Mouse (Mus musculus) ES-Bruce4 (cell line): ENCODE data around the gene Prdm15. TPM values are rescaled to one million over a fixed set of nuclear protein-coding genes. Genes with fewer than 3 reads are reported as not detected.

Source experiments
- H3K27ac ChIP-seq: 2 replicates; pipeline ENCODE4 v1.5.1; 2012; ENCODE audit warnings: low read length, inconsistent platforms; ENCODE audit not compliant: insufficient read depth
- H3K27me3 ChIP-seq: 2 replicates; pipeline ENCODE4 v1.6.1; 2012; ENCODE audit warnings: mild to moderate bottlenecking, low read length, inconsistent platforms; ENCODE audit not compliant: control insufficient read depth, poor library complexity, insufficient read depth, severe bottlenecking
- H3K36me3 ChIP-seq: 2 replicates; pipeline ENCODE4 v1.6.1; 2012; ENCODE audit warnings: inconsistent platforms, mild to moderate bottlenecking, low read length, moderate library complexity; ENCODE audit not compliant: control insufficient read depth, poor library complexity, insufficient read depth, severe bottlenecking
- H3K4me1 ChIP-seq: one replicate; pipeline ENCODE4 v1.8.1; 2011; ENCODE audit warnings: low read length; ENCODE audit not compliant: control insufficient read depth, insufficient read depth
- H3K4me3 ChIP-seq: 2 replicates; pipeline ENCODE4 v1.5.1; 2011; ENCODE audit warnings: low read depth, mild to moderate bottlenecking, low read length
- H3K9ac ChIP-seq: 2 replicates; pipeline ENCODE4 v1.6.1; 2012; ENCODE audit warnings: low read depth, mild to moderate bottlenecking, inconsistent platforms; ENCODE audit not compliant: poor library complexity, severe bottlenecking
- H3K9me3 ChIP-seq: replicated peaks from 2 replicates; pipeline ENCODE4 v1.6.1; 2012; ENCODE audit warnings: mild to moderate bottlenecking, low read length, inconsistent platforms; ENCODE audit not compliant: control insufficient read depth, poor library complexity, insufficient read depth, severe bottlenecking
- CTCF ChIP-seq: IDR thresholded peaks from one replicate; pipeline ENCODE4 v1.8.1; 2011; ENCODE audit warnings: low read depth, low read length
- EP300 ChIP-seq: IDR thresholded peaks from 2 replicates; pipeline ENCODE4 v1.6.1; 2011; ENCODE audit warnings: low read depth, low read length; ENCODE audit not compliant: insufficient read depth
- POLR2A ChIP-seq: IDR thresholded peaks from one replicate; pipeline ENCODE4 v1.8.1; 2011; ENCODE audit warnings: low read length; ENCODE audit not compliant: insufficient read depth
- polyA plus RNA-seq: library from polyadenylated mRNA; stranded (reverse); fragments of >200 nt; gene quantifications from 2 replicates; pipeline ENCODE4 v1.2.4, GENCODE M21; 2011; ENCODE audit warnings: low read depth; ENCODE audit not compliant: missing spikeins, insufficient read depth, insufficient read length

Prdm15 gene
- polyA plus RNA-seq, 1 experiment: 19.9 TPM

DNA sequence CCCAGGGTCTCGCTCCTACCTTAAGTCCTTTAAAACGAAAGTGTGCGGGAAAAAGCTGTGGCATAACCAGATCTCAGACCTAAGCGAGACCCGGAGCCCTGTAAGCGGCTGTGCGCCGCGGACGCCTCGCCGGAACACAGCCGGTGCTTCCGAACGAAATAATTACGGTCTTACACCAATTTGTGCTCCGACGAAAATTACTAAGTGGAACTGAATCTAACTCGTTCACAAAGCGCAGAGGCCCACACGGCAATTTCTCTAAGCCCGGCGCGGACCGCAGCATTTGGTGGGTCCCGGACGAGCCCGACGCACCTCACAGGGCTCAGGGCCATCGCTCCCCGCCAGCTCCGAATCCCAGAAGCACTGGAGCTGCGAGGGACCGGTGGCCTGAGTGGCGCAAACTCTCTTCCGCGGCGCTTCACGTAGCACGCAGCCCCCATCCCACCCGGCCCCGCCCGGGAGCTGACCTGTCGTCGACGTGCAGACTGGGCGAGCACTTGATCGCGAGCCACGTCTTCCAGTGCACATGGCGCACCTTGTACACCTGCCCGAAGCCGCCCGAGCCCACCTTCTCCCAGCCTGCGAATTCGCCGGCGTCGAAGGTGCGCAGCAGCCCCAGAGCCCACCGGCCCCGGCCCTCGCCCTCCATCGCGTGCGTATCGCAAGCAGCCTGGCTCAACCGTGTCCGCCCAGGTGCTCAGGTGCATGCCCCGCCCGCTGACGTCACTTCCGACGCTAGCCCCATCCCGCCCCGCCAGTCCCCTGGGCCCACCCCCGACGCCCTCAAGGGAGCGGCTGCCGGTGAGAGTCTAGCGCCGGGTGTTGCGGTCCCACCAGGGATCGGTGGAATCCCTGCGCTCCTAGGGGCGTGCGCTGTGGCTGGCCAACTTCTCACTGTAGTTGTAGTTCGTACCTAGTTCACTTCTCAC, 88.3 kb downstream of the Prdm15 start, which contains the start of gene Ripk4:
Gene Ripk4, minus strand, starts transcription at position 727 of the 929 bp plus-strand sequence.
- H3K27me3 ChIP-seq: peaks cover 8% of the 10 kb centered on the region; the same call in 1 of the 2 replicates
- peak within 1 kb of the TSS; percentile 86 for H3K4me3 ChIP-seq
- TF ChIP-seq CTCF (no peak), EP300 (0 out of 2 replicates have a peak, but pooled peaks have one; percentile 45), POLR2A (peak; percentile 44)
- H3K4me1 ChIP-seq: peaks cover 6% of the 10 kb centered on the region
- H3K9ac ChIP-seq: peak within 1 kb of the TSS; percentile 52
- no peaks in the 10 kb centered on the region for H3K36me3 ChIP-seq
- no peak within 1 kb of the TSS for H3K27ac ChIP-seq
- no peaks in the 10 kb centered on the region for H3K9me3 ChIP-seq

DNA sequence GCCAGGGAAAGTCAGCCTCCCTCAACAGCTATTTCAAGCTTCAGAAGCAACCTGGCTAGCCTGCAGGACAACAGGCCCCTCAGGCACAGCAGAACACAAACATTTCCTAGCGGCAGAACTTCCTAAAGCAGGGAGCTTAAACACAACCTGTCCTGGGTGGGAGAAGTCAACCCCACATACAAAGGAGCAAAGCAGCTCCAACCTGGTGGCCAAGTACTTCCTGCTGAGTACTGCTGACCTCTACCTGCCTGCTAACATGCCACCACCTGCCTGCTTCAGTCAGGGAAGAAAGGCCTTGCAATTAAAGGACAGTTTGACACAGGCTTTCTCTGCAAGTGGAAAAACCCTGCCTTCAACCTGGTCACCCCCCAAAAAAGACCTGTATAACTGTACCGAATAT, 89.9 kb downstream of the Prdm15 start:
- Histone ChIP-seq H3K9ac (no peak overlapping the region), H3K4me3 (peak overlapping the region; percentile 0; the same call in 1 of the 2 replicates), H3K27ac (no peak overlapping the region), H3K36me3 (no peaks in the 10 kb centered on the region), H3K27me3 (peaks cover 8% of the 10 kb centered on the region; the same call in 1 of the 2 replicates), H3K4me1 (peaks cover 6% of the 10 kb centered on the region), H3K9me3 (no peaks in the 10 kb centered on the region)
- no peak for TF ChIP-seq EP300
- no peak for TF ChIP-seq POLR2A
- no peak for TF ChIP-seq CTCF

DNA sequence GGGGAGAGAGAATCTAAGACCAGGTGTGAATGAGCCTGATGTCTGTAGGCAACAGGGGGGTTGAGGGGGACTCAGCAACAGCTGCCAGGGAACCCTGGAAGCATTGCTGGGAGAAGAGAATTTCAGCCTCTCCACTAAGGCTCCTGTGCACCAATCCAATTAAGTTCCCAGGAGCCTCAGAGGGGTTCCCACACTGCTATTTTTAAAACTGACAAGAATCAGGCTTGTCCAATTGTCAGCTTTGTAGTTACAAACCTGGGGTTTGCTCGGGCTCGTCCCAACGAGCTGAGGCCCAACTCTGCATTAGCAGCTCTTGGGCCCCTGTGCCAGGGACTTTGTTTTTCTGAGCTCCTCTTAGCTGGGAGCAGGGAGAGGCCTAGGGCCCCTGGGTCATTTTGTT, 92.0 kb downstream of the Prdm15 start:
- Histone ChIP-seq H3K27ac (no peak overlapping the region), H3K9ac (no peak overlapping the region), H3K9me3 (no peaks in the 10 kb centered on the region), H3K4me1 (peaks cover 6% of the 10 kb centered on the region), H3K27me3 (peaks cover 8% of the 10 kb centered on the region; the same call in 1 of the 2 replicates), H3K4me3 (no peak overlapping the region), H3K36me3 (no peaks in the 10 kb centered on the region)
- TF ChIP-seq POLR2A: no peak
- no peak for TF ChIP-seq CTCF
- TF ChIP-seq EP300: no peak

DNA sequence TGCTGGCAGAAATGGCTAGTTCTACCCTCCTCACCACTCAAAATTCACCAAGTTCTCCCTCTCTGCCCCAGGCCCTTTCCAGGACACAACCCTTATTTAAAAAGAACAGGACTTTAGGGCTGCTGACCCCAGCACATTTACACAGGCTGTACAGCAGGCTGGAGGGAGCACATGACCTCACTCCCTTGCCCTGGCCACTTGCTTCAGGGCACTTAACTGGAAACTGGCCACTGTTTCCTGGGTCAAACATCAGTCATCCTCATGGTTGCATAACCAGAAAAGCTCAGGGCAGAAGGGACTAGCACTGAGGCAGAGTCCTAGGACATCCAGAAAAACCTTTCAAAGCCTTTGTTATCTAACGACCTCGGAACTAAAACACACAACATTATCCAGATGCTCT, 93.4 kb downstream of the Prdm15 start:
- Histone ChIP-seq H3K36me3 (peaks cover under 1% of the 10 kb centered on the region; the same call in 1 of the 2 replicates), H3K4me1 (peaks cover 6% of the 10 kb centered on the region), H3K4me3 (no peak overlapping the region), H3K9ac (no peak overlapping the region), H3K27me3 (0 out of 2 replicates have a peak, but pooled peaks cover 5% of the 10 kb centered on the region), H3K9me3 (no peaks in the 10 kb centered on the region), H3K27ac (no peak overlapping the region)
- no peak for TF ChIP-seq POLR2A
- TF ChIP-seq CTCF: no peak
- TF ChIP-seq EP300: no peak

DNA sequence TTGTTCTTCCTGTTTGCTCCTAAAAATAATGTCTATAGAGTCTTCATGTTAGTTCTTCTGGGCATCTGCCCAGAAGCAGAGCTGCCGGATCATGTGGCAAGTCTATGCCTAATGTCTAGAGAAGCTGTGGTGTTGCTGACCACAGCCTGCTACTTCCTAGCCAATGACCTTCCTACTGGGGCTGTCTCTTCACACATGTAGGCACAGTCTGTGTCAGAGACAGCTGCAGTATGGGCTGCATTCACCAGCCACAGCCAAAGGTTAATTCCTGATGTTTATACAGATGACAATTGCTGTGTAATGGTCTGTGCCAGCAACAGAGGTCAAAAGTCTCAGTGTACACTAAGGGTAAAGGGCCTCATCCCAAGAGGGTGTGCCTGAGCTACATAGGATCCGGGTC, 95.2 kb downstream of the Prdm15 start:
- H3K27me3 ChIP-seq: no peaks in the 10 kb centered on the region
- H3K36me3 ChIP-seq: peaks cover 4% of the 10 kb centered on the region; the same call in 1 of the 2 replicates
- no peak overlapping the region for H3K4me3 ChIP-seq
- H3K4me1 ChIP-seq: peaks cover 3% of the 10 kb centered on the region
- no peaks in the 10 kb centered on the region for H3K9me3 ChIP-seq
- H3K9ac ChIP-seq: no peak overlapping the region
- TF ChIP-seq POLR2A: no peak
- TF ChIP-seq EP300: no peak
- TF ChIP-seq CTCF: no peak
- no peak overlapping the region for H3K27ac ChIP-seq

DNA sequence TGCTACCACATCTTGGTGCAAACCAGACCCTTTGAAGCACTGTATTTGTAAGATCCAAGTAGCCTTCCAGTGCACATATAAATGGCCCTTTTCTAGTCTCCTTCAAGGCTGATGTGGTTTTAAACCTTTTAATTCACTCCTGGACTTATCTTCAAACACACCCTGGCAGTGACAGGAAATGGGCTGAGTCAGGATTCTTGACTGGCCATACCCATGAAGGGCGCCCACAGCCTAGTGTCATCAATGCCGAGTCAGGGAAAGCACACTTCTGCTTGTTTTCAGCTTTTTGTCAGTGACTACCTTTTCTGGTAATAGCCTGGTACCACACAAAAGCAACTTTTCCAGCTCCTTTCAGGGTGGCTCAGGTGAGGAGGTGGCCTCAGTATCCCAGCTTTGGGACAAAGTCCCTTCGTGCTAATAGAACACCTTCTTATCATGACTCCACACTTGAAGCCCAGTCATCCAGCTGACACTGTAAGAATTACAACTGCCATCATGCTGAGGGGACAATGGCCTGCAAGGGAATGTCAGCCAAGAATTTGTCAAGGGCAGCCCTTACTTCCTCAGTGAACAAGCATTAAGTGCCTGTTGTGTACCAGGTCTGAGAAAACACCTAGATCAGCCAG, 99.2 kb downstream of the Prdm15 start:
- Histone ChIP-seq H3K36me3 (peaks cover 8% of the 10 kb centered on the region), H3K27me3 (no peaks in the 10 kb centered on the region)
- TF ChIP-seq POLR2A (no peak), CTCF (no peak), EP300 (no peak)

More for the DNA sequence above, 99.2 kb downstream of the Prdm15 start:
- Histone ChIP-seq H3K9me3 (no peaks in the 10 kb centered on the region), H3K4me3 (no peak overlapping the region), H3K9ac (no peak overlapping the region), H3K27ac (no peak overlapping the region), H3K4me1 (no peaks in the 10 kb centered on the region)
